Mouse (Mus musculus) myocyte (in vitro differentiated cells): ENCODE data around the gene Atp6v1g2.

Experiments
- CEBPB ChIP-seq: IDR thresholded peaks from 2 replicates; pipeline ENCODE4 v1.6.1; 2011; ENCODE audit warnings: mild to moderate bottlenecking, moderate library complexity; ENCODE audit not compliant: poor library complexity, insufficient read depth, severe bottlenecking
- POLR2A ChIP-seq: IDR thresholded peaks from one replicate; pipeline ENCODE4 v1.6.1; 2011; ENCODE audit warnings: low read depth, mild to moderate bottlenecking, control low read depth, moderate library complexity; ENCODE audit not compliant: insufficient read length
- SRF ChIP-seq: IDR thresholded peaks from one replicate; pipeline ENCODE4 v1.6.1; 2011; ENCODE audit warnings: low read depth; ENCODE audit not compliant: control insufficient read depth, insufficient read length
- TCF12 ChIP-seq: IDR thresholded peaks from one replicate; pipeline ENCODE4 v1.6.1; 2011; ENCODE audit warnings: mild to moderate bottlenecking, control low read depth; ENCODE audit not compliant: poor library complexity, insufficient read depth, severe bottlenecking

DNA sequence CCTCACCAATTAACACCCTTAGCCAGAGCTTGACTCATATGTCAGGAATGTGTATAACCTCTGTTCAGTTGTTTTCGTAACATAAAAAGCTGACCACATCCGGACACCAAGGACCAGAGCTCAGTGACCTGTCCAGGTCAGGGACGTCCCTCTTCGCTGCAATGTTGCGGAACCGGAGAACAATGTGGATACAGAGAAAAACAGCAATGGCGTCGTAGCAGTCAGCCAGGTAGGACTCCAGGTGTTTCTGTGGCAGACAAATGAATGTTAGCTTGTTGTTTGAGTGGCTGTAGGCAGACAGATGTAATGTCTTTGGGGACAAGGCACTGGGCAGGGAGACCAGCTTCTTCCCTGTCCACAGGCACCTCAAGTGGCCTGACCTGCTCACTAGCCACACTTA, 44.6 kb downstream of the Atp6v1g2 start:
- no peak for TF ChIP-seq POLR2A
- TF ChIP-seq SRF = no peak
- TF ChIP-seq TCF12 = no peak
- no peak for TF ChIP-seq CEBPB
